Mouse (Mus musculus): ENCODE results near the gene Angpt4.
A peak's percentile ranks its signal among the peaks of the same experiment; 100 is the strongest.

The Angpt4 gene

DNA sequence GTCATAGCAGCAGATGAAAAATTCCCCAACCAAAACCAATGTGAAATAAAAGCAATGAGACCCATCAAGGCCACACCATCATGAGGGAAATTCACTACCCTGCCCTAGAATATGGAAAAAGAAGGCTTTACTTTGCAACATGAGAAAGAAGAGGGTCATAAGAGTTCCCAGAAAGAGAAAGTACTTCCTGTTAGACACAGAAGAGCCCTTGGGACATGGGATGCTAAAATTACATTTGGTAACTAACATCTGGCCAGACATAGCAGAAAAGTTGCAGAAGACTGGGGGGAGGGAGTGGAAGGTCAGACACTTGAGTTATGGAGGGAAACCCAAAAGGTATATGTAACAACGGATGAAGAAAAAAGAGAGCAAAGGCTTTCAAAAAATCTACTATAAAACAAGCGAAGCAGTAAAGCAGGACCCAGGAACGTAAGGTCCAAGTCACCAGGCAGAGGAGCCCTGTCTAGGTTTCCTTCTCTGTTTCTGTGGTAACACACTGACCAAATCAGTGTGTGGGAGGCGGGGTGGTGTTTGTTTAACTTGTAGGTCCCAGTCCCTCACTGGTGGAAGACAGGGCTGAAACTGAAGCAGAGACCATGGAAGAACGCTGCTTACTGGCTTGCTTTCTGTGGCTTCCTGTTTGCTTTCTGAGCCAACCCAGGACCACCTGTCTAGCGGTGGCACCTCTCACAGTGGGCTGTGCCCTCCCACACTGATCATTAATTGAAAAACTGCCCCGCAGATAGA, 74.6 kb downstream of the Angpt4 start:
- DNase-seq, result no peak

DNA sequence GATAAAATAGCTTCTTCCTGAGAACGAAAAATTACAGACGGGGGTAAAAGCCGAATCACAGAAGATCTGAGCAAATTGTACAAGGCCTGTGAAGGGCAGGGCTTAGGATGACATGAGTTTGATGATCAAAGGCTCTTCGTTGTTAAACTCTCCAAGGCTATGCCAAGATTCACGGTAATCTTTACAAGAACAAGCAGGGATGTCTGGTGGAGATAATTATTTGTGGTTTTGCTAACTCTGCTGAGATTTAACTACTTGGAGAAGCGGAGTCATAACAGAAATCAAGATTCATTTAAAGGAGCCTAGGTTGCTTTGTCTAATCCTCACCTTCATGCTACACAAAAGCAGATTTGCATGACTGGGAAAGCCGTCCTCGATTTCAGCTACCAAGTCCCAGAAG, 75.9 kb downstream of the Angpt4 start:
- no peak for DNase-seq

DNA sequence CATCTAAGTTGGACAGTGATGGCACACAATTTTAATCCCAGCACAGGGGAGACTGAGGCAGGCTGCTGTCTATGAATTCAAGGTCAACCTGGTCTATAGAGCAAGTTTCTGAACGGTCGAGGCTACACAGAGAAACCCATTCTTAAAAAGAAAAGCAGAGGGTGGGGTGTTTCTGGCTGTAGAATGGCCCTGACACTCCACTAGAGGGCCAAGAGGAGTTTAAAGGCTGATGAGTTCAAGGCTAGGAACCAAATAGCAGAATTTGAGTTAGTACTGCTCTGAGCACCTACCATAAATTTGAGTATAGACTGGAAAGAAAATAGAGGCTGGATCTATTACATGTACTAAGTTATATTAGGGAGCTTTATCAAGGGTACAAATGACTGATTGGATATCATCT, 78.0 kb downstream of the Angpt4 start:
- no peak for DNase-seq

DNA sequence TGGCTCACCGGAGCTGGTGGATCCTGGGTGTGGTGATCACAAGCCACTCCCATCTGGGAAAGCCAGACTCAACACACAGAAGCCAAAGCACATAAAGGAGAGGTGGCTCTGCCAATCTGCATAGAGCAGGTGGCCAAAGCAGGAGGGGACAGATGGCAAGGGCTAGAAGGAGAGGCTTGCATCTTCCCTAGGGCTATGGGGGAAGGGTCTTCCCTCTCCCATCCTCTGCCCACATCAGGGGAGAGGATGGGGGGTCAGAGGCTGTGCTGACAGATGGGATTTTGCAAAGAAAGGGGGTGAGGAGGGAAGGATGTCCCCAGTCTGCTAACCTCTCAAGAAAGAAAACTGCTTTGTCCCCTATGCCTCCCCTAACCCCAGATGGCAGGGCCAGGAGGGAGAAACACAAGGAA, 80.0 kb downstream of the Angpt4 start:
- DNase-seq, result no peak

- no peak for DNase-seq
Measured at GRCm38 (mm10) chr2:151991446-151991845, 80.4 kb downstream of the Angpt4 start.

DNA sequence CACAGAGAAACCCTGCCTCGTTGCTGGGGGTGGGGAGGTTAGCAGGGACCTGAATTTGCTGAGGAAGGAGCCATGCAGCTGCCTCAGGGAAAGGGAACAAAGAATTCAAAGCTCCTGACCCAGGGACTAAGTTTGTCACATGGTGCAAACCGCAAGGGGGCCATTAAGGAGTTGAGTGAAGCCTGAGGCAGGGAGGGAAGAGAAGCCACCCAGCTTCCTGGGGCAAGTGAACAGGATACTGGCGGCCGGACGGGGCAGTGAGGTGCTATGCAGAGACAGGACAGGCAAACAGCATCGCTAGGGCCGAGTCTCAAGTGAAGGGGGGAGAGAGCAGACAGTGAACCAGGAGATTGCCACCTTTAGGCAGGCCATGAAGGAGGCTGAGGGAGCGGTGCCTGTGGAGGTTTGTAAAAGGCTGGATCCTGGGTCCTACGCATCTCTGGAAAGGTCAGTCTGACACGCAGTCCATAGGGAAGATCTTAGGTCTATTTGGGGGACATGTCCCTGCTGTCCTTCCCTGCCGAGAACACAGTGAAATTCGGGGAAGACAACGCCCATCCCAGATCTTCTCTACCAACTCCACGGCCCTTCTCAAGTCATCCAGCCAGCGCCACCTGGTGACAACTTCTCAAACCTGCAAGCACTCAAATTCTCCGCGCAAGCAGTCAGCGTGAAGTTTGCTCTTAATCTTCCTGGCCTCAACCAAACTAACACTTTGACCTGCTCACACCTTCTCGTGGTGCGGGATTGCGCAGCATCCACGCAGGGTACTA, 83.5 kb downstream of the Angpt4 start:
- peak; percentile 64 for DNase-seq
